Mouse (Mus musculus) spleen, postnatal 14 days (tissue): ENCODE measurements around the gene 4930453N24Rik.

Experiments used
- DNase-seq, 2 experiments: peaks; one replicate each; pipeline ENCODE4 v3.0.0; 2021 to 2022; ENCODE audit warnings: low spot score in 2 of 2

The 4930453N24Rik gene

GRCm38 (mm10) chr16:64770521-64771430 is at the start of gene 4930453N24Rik:
Gene 4930453N24Rik (minus strand): TSS chr16:64771161.
- peak; percentile 54 to 74 for DNase-seq

- DNase-seq: no peak
Measured at GRCm38 (mm10) chr16:64817094-64817765, 46.3 kb upstream of the 4930453N24Rik start.

GRCm38 (mm10) chr16:64803041-64803440 is 32.1 kb upstream of the 4930453N24Rik start:
- no peak for DNase-seq

GRCm38 (mm10) chr16:64801638-64802037 is 30.7 kb upstream of the 4930453N24Rik start:
- DNase-seq: no peak

- no peak for DNase-seq
Measured at GRCm38 (mm10) chr16:64800393-64800792, 29.4 kb upstream of the 4930453N24Rik start.

GRCm38 (mm10) chr16:64794802-64795201 is 23.8 kb upstream of the 4930453N24Rik start:
- DNase-seq: no peak

GRCm38 (mm10) chr16:64789706-64790105 is 18.7 kb upstream of the 4930453N24Rik start:
- DNase-seq: no peak

- no peak for DNase-seq
Measured at GRCm38 (mm10) chr16:64775516-64775915, 4.6 kb upstream of the 4930453N24Rik start.

GRCm38 (mm10) chr16:64771431-64771818 is 464 bp upstream of the 4930453N24Rik start:
- DNase-seq: no peak

- DNase-seq: no peak
Measured at GRCm38 (mm10) chr16:64766696-64767300, 4.2 kb downstream of the 4930453N24Rik start.

- DNase-seq: no peak
Measured at GRCm38 (mm10) chr16:64759245-64759626, 11.7 kb downstream of the 4930453N24Rik start.

GRCm38 (mm10) chr16:64758561-64759244 is 12.3 kb downstream of the 4930453N24Rik start:
- no peak for DNase-seq

GRCm38 (mm10) chr16:64757666-64758400 is 13.1 kb downstream of the 4930453N24Rik start:
- no peak for DNase-seq

GRCm38 (mm10) chr16:64756321-64756720 is 14.6 kb downstream of the 4930453N24Rik start:
- no peak for DNase-seq

GRCm38 (mm10) chr16:64754743-64755139 is 16.2 kb downstream of the 4930453N24Rik start:
- no peak for DNase-seq

GRCm38 (mm10) chr16:64753990-64754742 is 16.8 kb downstream of the 4930453N24Rik start:
- DNase-seq: no peak

- peak; percentile 22 to 40 for DNase-seq
Measured at GRCm38 (mm10) chr16:64748237-64748636, 22.7 kb downstream of the 4930453N24Rik start.

GRCm38 (mm10) chr16:64745089-64745488 is 25.9 kb downstream of the 4930453N24Rik start:
- no peak for DNase-seq

GRCm38 (mm10) chr16:64737289-64737688 is 33.7 kb downstream of the 4930453N24Rik start:
- no peak for DNase-seq
